Mouse (Mus musculus) liver, adult 2 months (tissue): Measurements from ENCODE around the gene Ccdc169. TPM values are rescaled to one million over a fixed set of nuclear protein-coding genes. Genes with fewer than 3 reads are reported as not detected.

Experiments
- DNase-seq: peaks from one replicate; pipeline ENCODE4 v3.0.0-alpha.2; 2011; ENCODE audit warnings: low read depth, low spot score; ENCODE audit errors: extremely low read depth
- H3K27ac ChIP-seq: fragments of 200-500 bp; replicated peaks from 2 replicates; pipeline ENCODE4 v1.5.1; 2012; ENCODE audit warnings: low read depth, mild to moderate bottlenecking, control low read depth, inconsistent platforms, low read length; ENCODE audit not compliant: insufficient read depth
- H3K27me3 ChIP-seq: fragments of 200-500 bp; 2 replicates; pipeline ENCODE4 v1.6.1; 2012; ENCODE audit warnings: mild to moderate bottlenecking, moderate library complexity, low read length, inconsistent platforms; ENCODE audit not compliant: control insufficient read depth, insufficient read depth
- H3K36me3 ChIP-seq: fragments of 200-500 bp; 2 replicates; pipeline ENCODE4 v1.6.1; 2012; ENCODE audit warnings: low read length, inconsistent platforms; ENCODE audit not compliant: control insufficient read depth, insufficient read depth
- H3K4me1 ChIP-seq: fragments of 200-500 bp; 2 replicates; pipeline ENCODE4 v1.6.1; 2011; ENCODE audit warnings: low read length; ENCODE audit not compliant: control insufficient read depth, insufficient read depth
- H3K4me3 ChIP-seq: fragments of 200-500 bp; 2 replicates; pipeline ENCODE4 v1.5.1; 2011; ENCODE audit warnings: low read depth, mild to moderate bottlenecking, control low read depth, low read length, moderate library complexity; ENCODE audit not compliant: insufficient read depth
- H3K79me2 ChIP-seq: fragments of 200-500 bp; 2 replicates; pipeline ENCODE4 v1.6.1; 2012; ENCODE audit warnings: inconsistent platforms, mild to moderate bottlenecking, low read length, moderate library complexity; ENCODE audit not compliant: control insufficient read depth, insufficient read depth
- H3K9ac ChIP-seq: fragments of 200-500 bp; 2 replicates; pipeline ENCODE4 v1.6.1; 2012; ENCODE audit warnings: low read depth, mild to moderate bottlenecking, control low read depth, inconsistent platforms, low read length
- CTCF ChIP-seq: fragments of 200-500 bp; IDR thresholded peaks from 2 replicates; pipeline ENCODE4 v1.5.1; 2011; ENCODE audit warnings: low read depth, low read length, control low read depth
- POLR2A ChIP-seq: fragments of 200-500 bp; IDR thresholded peaks from 2 replicates; pipeline ENCODE4 v1.6.1; 2011; ENCODE audit warnings: low read length, control low read depth; ENCODE audit not compliant: insufficient read depth; ENCODE audit errors: extremely low read depth
- WGBS: fragments of 180-500 bp; shearing (Covaris S2); methylation state at CpG from one replicate; pipeline ENCODE4 v1.1.7; 2018; 5-methylcytosine and 5-hydroxymethylcytosine counted together
- polyA plus RNA-seq: library from polyadenylated mRNA; depleted of rRNA; stranded (reverse); fragments of >200 nt; gene quantifications from 2 replicates; pipeline ENCODE4 v1.2.3, GENCODE M21; 2012
- total RNA-seq: library from RNA; depleted of rRNA; stranded (reverse); fragments of >200 nt; gene quantifications from 2 replicates; pipeline ENCODE4 v1.2.3, GENCODE M21; 2014

Ccdc169 gene
- total and polyA plus RNA-seq, 2 experiments: 0.09 TPM; not detected in 1

DNA sequence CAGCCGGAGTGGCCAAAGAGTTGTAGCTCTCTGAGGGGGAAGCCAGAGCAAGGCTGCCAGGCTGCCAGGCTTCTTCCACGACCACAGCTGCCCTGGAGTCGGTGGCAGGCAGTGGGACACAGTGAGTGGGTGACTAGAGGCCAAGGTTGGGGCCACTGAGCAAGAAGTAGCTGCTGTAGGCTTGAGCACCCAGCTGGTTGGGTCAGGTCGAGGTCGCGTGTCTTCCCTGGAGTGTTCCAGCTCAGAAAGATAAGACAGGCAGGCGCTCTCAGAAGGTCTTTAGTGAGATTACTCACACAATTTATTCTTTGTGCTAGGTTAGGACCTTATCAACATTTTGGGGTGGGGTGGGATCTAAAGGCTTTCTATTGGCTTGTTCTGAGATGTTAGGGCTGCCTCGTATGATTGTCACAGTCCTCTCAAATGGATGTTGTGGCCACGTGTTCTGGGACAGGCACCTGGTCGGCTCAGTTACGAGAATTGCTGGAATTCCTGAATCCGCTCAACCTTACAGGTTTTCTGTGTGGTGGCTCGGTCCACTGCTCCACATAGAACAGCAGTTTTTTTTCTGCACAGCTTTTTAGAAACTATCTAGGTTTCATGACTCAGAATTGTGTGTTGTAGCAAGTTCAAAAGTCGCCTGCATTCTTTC is 31.6 kb upstream of the Ccdc169 start:
- no peaks in the 10 kb centered on the region for H3K36me3 ChIP-seq
- no peaks in the 10 kb centered on the region for H3K27me3 ChIP-seq
- H3K27ac ChIP-seq: no peak overlapping the region
- H3K79me2 ChIP-seq: no peaks in the 10 kb centered on the region
- DNase-seq: no peak
- H3K9ac ChIP-seq: no peak overlapping the region
- H3K4me3 ChIP-seq: no peak overlapping the region
- H3K4me1 ChIP-seq: no peaks in the 10 kb centered on the region
- WGBS: 85% methylated on average over 14 of the region's 14 CpGs
- TF ChIP-seq POLR2A (no peak), CTCF (no peak)

DNA sequence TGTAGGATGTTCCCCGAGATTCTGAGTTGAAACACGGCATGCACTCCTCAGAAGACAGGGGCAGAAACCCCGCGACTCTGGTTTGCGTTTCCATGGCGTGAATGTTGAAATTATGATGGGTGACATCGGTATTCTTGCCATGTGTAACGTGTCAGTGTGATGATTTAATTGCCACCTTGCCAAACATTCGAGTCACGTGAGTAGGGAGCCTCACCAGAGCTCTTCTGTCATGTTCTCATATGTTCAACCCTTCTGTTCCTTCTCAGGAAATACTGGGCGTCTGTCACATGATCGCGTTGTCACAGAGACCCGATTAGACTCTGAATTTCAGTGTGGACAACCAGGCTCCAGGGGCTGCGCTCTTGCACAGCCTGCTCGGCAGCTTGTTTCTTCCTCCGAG is 31.1 kb upstream of the Ccdc169 start:
- H3K79me2 ChIP-seq: no peaks in the 10 kb centered on the region
- no peak for TF ChIP-seq CTCF
- H3K27ac ChIP-seq: no peak overlapping the region
- no peaks in the 10 kb centered on the region for H3K4me1 ChIP-seq
- no peak overlapping the region for H3K9ac ChIP-seq
- DNase-seq: no peak
- no peak overlapping the region for H3K4me3 ChIP-seq
- 94% methylated on average over 17 of the region's 17 CpGs for WGBS
- H3K36me3 ChIP-seq: no peaks in the 10 kb centered on the region
- H3K27me3 ChIP-seq: no peaks in the 10 kb centered on the region

DNA sequence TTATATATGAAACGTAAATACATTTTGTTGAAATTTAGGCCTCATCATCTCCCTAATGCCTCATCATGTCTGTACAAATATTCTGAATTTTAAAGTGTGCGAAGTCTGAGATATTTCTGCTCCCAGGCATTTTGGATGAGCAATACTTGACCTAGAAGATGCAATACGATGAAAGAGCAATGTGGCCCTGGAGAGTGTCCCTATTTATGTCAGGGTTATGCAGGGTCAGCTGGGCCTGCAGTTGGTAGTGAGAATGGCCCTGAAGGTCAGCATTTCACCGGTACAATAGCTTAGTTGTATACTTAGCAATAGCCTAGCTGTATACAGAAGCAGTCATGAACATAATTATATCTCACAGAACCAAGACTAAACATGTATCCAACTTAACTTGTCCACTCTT is 28.0 kb upstream of the Ccdc169 start:
- Histone ChIP-seq H3K27me3 (no peaks in the 10 kb centered on the region), H3K27ac (no peak overlapping the region), H3K9ac (no peak overlapping the region), H3K4me1 (peaks cover 9% of the 10 kb centered on the region), H3K4me3 (no peak overlapping the region), H3K36me3 (no peaks in the 10 kb centered on the region), H3K79me2 (no peaks in the 10 kb centered on the region; the same call in 1 of the 2 replicates)
- DNase-seq: no peak
- 87% methylated on average over 4 of the region's 4 CpGs for WGBS
- TF ChIP-seq CTCF (no peak), POLR2A (no peak)

DNA sequence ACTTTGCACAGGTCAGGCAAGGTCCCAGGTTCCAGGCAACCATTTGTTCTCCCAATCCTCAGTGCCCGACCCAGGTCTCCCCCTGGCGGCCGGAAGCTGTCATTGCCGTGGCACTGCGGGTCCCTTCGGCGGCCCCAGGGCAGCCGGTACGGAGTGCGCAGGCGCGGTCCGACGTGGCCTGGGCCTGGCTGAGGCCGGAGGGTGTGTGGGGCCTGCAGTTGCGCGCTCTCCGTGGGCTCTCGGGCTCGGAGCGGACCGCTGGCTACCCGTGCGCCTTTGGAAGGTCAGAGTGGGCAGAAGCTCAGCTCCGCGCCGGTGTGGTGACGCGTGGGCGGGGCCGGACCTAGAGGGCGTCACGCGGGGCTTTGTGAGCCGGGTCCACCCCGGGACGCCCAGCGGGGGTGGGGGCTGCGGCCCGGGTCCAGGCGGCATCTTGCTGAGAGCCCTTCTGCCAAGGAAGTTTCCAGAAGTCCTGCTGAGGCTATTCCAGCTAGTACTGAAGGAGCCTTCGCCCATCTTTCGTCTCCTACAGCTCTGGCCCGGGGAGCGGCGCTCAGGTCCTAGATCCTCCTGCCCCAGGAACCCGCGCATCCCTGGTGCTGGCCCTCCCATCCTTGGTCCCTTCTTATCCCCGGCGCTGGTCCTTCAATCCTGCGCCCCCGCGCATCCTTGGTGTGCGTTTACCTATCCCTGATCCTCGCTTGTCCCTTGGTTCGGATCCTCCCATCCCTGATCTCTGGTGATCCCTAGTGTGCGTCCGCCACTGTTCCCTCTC is 25.0 kb upstream of the Ccdc169 start, which contains the start of gene Spg20:
Gene Spg20, plus strand, starts transcription at position 174 of the 775 bp plus-strand sequence.
- TF ChIP-seq POLR2A (peak; percentile 91), CTCF (peak; percentile 94)
- peak within 1 kb of the TSS; percentile 83 for H3K4me3 ChIP-seq
- peak within 1 kb of the TSS; percentile 92 for H3K9ac ChIP-seq
- DNase-seq: peak; percentile 68
- peaks cover 10% of the 10 kb centered on the region for H3K79me2 ChIP-seq
- H3K36me3 ChIP-seq: peaks cover 3% of the 10 kb centered on the region; the same call in 1 of the 2 replicates
- H3K27ac ChIP-seq: peak within 1 kb of the TSS; percentile 82
- WGBS: under 1% methylated on average over 58 of the region's 58 CpGs
- peaks cover 16% of the 10 kb centered on the region for H3K4me1 ChIP-seq
- no peaks in the 10 kb centered on the region for H3K27me3 ChIP-seq

DNA sequence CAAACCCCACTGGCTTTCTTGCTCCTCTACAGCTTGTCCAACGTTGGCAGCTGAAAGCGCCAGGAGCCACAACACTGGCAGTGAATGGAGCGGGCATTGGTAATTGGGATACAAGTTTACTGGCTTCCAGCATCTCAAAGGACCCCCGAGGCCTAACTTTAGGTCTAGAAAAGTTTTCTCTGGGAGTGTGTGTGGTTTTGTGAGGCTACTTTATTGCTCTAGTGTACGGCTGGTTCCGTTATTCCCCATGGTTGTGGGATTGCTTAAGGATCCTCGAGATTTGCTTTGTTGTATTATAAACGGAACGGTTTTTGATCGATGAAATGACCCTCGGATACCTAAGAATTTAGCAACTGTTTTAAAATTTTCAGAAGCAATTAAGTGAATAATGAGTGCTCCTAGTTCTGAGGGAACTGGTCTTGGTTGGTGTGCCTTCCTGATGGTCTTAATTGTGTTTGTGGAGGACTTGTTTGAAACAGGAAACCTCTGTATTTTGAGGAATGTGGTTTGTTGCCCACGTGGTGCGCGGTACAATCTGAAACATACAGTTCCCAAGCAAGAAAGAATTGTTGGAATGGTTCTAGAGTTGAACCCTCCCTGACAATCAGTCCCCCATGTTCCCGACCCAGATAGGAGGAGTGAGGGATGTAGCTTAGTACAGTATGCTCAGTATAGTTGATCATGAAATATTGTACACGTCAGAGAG is 24.3 kb upstream of the Ccdc169 start:
- H3K27ac ChIP-seq: peak overlapping the region; percentile 82
- peak overlapping the region; percentile 83 for H3K4me3 ChIP-seq
- peak; percentile 51 for DNase-seq
- TF ChIP-seq POLR2A (no peak), CTCF (no peak)
- H3K79me2 ChIP-seq: peaks cover 12% of the 10 kb centered on the region
- no peaks in the 10 kb centered on the region for H3K27me3 ChIP-seq
- peaks cover 9% of the 10 kb centered on the region for H3K36me3 ChIP-seq
- H3K4me1 ChIP-seq: peaks cover 17% of the 10 kb centered on the region
- WGBS: 18% methylated on average over 16 of the region's 16 CpGs
- peak overlapping the region; percentile 92 for H3K9ac ChIP-seq
